Mouse (Mus musculus) adrenal gland, postnatal 10 days (tissue): ENCODE measurements at regions not wholly inside any gene's neighbourhood (a gene's known extent, or its start where the extent isn't known, plus 50 kb on each side); places are given as distances from the start of the nearest gene placed in this dataset.

Source experiments
- DNase-seq: peaks from one replicate; pipeline ENCODE4 v3.0.0; 2021; ENCODE audit warnings: mixed read lengths

DNA sequence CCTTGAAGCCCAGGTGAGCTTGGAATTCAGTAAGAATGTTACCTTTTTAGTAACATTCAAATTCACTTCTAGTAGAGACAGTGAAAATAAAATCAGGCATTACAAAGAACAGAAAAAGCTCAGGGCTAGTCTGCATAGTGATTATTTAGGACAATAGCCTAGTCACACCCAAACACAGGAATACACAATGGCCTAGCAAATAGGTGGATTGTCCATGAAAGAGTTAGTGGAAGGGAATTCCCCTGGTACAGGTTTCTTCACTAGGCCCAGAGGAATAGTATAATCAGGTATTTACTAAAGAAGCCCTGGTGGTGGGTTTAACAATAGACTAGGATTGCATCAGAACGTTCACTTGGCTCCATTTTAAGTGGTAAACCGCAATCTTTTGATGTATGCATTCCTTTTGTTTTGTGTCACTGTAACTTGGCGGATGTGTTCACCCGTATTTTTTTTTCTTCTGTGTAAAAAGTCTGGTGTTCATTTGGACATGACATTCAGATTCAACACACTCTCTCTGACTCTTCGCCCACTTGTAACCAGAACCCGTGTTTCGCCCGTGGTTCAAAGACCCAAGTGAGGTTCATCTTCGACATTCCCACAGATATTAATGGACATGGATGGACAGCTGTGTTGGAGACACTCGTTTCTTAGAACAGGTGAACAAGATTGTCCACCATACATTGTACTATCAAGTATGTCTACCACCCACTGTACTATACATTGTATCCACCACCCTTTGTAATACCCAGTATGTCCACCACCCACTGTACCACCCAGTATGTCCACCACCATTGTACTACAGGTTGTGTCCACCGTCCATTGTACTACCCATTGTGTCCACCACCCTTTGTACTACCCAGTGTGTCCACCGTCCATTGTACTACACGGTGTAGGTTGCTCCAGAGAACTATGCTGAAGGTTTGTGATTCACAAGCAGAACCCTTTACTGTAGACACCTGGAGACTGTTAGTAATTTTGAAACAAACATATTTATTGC, 146.9 kb upstream of the Negr1 start:
- DNase-seq, result no peak

DNA sequence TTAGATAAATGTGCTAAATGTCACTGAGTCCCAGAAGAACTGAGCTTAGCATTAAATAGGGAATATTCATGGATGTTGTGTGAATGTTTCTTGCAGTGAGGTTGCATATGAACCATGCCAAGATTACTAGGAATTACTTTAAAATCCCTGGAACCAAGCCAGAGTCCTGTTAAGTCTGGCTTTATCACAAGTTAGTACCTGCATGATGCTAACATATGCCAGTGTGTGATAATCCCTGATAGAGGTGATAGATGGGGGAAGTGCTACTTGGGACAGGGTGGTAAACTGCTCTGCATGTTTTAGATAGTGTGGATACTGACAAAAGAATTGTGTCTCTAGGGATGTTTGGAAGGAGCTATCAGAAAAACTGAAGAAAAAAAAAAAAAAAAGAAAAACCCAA, 143.5 kb upstream of the Negr1 start:
- no peak for DNase-seq

DNA sequence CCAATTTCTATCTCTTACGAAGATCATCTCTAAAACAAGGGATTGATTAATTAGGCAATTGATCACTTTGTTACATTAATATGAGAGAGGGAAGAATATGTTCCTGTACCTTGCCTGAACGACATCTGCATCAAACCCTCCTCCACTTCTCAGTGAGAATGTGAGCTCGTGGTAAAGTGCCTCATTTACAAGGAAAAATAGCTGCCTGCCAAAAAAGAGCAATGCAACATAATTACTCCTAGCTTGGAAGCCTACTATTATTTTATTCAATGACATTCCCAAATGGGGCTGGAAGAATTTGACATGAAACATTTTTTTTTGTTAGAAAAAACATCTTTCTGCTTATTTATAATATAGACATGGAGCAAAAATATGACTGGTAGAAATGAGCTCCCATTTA, 138.5 kb upstream of the Negr1 start:
- DNase-seq, result no peak

DNA sequence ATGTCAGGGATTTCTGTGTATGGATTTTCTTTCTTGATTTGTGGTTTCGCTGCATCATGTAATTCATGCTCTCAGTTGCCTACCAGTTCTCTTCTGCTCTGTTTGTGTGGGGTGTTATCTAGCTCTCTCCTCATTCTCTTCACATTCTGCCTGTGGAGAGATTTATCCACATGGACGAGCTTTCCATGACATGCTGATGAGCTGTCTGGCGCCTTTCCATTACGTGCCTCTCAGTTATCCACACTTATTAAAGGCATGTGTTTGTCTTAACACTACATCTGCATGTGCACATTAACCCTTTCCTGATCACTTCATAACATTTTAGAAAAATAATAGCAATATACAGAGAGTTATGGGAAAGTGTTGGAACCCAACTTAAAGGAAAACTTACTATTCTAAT, 106.6 kb upstream of the Negr1 start:
- no peak for DNase-seq

DNA sequence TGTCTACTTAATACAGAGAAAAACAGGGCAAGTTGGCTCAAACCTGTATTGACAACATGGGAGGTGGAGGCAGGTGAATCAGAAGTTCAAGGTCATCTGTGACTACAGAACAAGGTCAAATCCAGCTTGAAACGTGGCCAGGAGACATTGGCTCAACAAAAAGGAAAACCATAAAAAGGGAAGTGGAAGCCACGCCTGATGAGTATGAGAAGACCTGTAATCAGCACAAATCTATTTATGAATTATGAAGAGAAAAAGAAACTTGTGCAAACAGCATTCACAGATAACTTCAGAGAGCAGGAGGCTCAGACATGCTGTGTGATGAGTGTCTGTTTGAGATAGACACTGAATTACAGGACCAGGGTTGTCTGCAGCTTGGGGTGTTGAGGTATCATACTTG, 98.3 kb upstream of the Negr1 start:
- DNase-seq, result no peak

DNA sequence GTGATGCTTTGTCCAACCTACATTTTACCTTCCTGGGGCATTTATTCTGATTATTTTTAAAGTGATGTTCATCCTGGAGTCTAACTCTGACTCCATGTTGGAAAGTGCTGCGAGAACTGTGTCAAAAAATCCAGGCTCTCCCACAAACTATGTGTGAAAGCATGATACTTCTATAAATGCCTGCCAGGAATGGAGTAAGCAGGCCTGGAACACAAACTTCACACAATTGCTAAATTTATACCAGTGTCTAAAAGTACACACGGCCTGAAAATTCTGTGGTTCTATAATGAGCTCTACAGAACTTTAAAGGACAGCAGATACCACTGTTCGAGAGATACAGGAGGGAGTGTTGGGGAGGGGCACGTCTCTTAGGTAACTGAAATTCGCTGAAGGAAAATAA, 96.0 kb upstream of the Negr1 start:
- DNase-seq, result no peak

DNA sequence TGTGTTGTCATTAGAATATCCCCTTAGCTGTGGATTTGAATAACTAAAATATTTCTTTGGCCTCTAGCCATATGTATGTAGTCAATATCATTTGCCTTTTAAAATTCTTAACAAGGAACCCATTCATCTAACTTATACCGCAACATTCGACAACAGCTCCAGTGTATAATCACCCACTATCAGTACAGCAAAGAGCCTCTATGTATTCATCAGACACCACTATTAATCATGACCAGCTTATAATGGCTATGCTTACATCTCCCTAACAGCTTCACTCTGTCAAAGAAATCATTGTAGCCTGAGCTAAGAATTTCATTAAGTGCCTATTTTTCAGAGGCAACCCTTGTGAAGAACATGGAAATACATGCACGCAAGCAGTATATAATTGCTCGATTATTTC, 88.9 kb upstream of the Negr1 start:
- no peak for DNase-seq
